Mouse (Mus musculus) megakaryocyte, embryonic 14.5 days (primary cell): Measurements from ENCODE around the gene Olfr212.

ENCODE experiments used
- FLI1 ChIP-seq: IDR thresholded peaks from 2 replicates; pipeline ENCODE4 v1.6.1; 2012; ENCODE audit warnings: low read length, inconsistent platforms, mixed read lengths
- GATA1 ChIP-seq: IDR thresholded peaks from 3 replicates; pipeline ENCODE4 v1.6.1; 2012; ENCODE audit warnings: mixed read lengths, low read length, inconsistent platforms, borderline replicate concordance

DNA sequence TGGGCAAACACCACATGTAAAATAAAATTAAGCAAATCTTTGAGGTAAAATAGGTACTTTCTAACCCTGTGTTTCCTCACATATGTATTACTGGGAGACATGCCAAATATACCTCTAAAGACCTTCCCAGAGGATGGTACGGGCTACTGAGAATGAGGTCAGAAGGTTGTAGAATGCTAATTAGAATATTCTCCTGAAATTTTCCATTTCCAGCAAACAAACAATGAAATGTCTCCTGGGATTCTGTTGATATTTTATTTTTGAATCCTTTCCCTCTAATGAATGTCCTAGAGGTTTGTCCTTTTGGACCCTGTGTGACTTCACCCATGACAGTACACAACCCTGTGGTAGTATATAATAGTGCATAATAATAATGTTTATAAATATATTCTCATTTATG lies 47.6 kb downstream of the Olfr212 start, which contains the start of gene Olfr214:
- TF ChIP-seq GATA1 (no peak), FLI1 (no peak)
